Mouse (Mus musculus) neural tube, embryonic 11.5 days (tissue): ENCODE measurements at regions not wholly inside any gene's neighbourhood (a gene's known extent, or its start where the extent isn't known, plus 50 kb on each side); places are given as distances from the start of the nearest gene placed in this dataset.

Source experiments
- ATAC-seq: fragments of 200-750 bp; cut with Nextera tagmentation; 2 replicates; pipeline ENCODE4 v1.8.0; 2017; ENCODE audit warnings: moderate number of reproducible peaks, mild to moderate bottlenecking, moderate TSS enrichment, moderate library complexity; ENCODE audit not compliant: insufficient read depth, low FRiP score, low TSS enrichment
- DNase-seq: peaks from one replicate; pipeline ENCODE4 v3.0.0-alpha.2; 2015; ENCODE audit warnings: low spot score
- H3K27ac ChIP-seq: fragments of 300-500 bp; sonication (generic); 2 replicates; pipeline ENCODE4 v1.5.1; 2014; ENCODE audit warnings: low read depth, mild to moderate bottlenecking, low read length
- H3K27me3 ChIP-seq: fragments of 300-500 bp; sonication (generic); 2 replicates; pipeline ENCODE4 v1.6.1; 2014; ENCODE audit warnings: mild to moderate bottlenecking, low read length, mixed read lengths; ENCODE audit not compliant: control insufficient read depth, insufficient read depth
- H3K36me3 ChIP-seq: fragments of 300-500 bp; sonication (generic); 2 replicates; pipeline ENCODE4 v1.6.1; 2014; ENCODE audit warnings: mild to moderate bottlenecking, low read length, moderate library complexity, mixed read lengths; ENCODE audit not compliant: control insufficient read depth, insufficient read depth
- H3K4me1 ChIP-seq: fragments of 300-500 bp; sonication (generic); 2 replicates; pipeline ENCODE4 v1.6.1; 2014; ENCODE audit warnings: low read length, mixed read lengths; ENCODE audit not compliant: control insufficient read depth, insufficient read depth
- H3K4me2 ChIP-seq: fragments of 300-500 bp; sonication (generic); 2 replicates; pipeline ENCODE4 v1.6.1; 2014; ENCODE audit warnings: low read depth, mild to moderate bottlenecking, moderate library complexity
- H3K4me3 ChIP-seq: fragments of 300-500 bp; sonication (generic); 2 replicates; pipeline ENCODE4 v1.5.1; 2014; ENCODE audit warnings: low read depth, low read length
- H3K9ac ChIP-seq: fragments of 300-500 bp; sonication (generic); 2 replicates; pipeline ENCODE4 v1.6.1; 2014; ENCODE audit warnings: mild to moderate bottlenecking, low read length
- H3K9me3 ChIP-seq: fragments of 300-500 bp; sonication (generic); 2 replicates; pipeline ENCODE4 v1.6.1; 2016; ENCODE audit warnings: low read length; ENCODE audit not compliant: control insufficient read depth
- WGBS: fragments of 180-500 bp; shearing (Covaris S2); extraction: QIAGEN DNeasy Blood & Tissue Kit; methylation state at CpG from one replicate; pipeline ENCODE4 v1.1.7; 2014; 5-methylcytosine and 5-hydroxymethylcytosine counted together

- no peaks in the 10 kb centered on the region for H3K27me3 ChIP-seq
- no peak for DNase-seq
- no peaks in the 10 kb centered on the region for H3K4me1 ChIP-seq
- H3K9me3 ChIP-seq = no peaks in the 10 kb centered on the region
- no peak overlapping the region for H3K4me3 ChIP-seq
- H3K4me2 ChIP-seq = no peak overlapping the region
- no peak for ATAC-seq
- H3K36me3 ChIP-seq = no peaks in the 10 kb centered on the region
- no peak overlapping the region for H3K27ac ChIP-seq
- 95% methylated on average over 2 of the region's 2 CpGs for WGBS
- H3K9ac ChIP-seq = no peak overlapping the region
Observed at GRCm38 (mm10) chr11:89247991-89248390, 54.1 kb downstream of the Nog start.

- ATAC-seq (no peak), DNase-seq (peak; percentile 64)
- no peaks in the 10 kb centered on the region for H3K27me3 ChIP-seq
- no peaks in the 10 kb centered on the region for H3K4me1 ChIP-seq
- no peak overlapping the region for H3K27ac ChIP-seq
- 22% methylated on average over 3 of the region's 3 CpGs for WGBS
- no peak overlapping the region for H3K4me2 ChIP-seq
- H3K36me3 ChIP-seq = no peaks in the 10 kb centered on the region
- no peaks in the 10 kb centered on the region for H3K9me3 ChIP-seq
- H3K9ac ChIP-seq = no peak overlapping the region
- no peak overlapping the region for H3K4me3 ChIP-seq
Observed at GRCm38 (mm10) chr11:89243370-89243769, 58.8 kb downstream of the Nog start.

GRCm38 (mm10) chr11:89242130-89242529, 60.0 kb downstream of the Nog start:
- no peak overlapping the region for H3K4me3 ChIP-seq
- H3K9me3 ChIP-seq = no peaks in the 10 kb centered on the region
- H3K27ac ChIP-seq = no peak overlapping the region
- no peaks in the 10 kb centered on the region for H3K27me3 ChIP-seq
- DNase-seq = no peak
- H3K4me1 ChIP-seq = no peaks in the 10 kb centered on the region
- no peak overlapping the region for H3K4me2 ChIP-seq
- no peaks in the 10 kb centered on the region for H3K36me3 ChIP-seq
- no peak overlapping the region for H3K9ac ChIP-seq
- 60% methylated on average over 2 of the region's 2 CpGs for WGBS
- ATAC-seq = no peak

- 73% methylated on average over 9 of the region's 9 CpGs for WGBS
- H3K27ac ChIP-seq = no peak overlapping the region
- ATAC-seq = no peak
Observed at GRCm38 (mm10) chr11:89239891-89240290, 62.2 kb downstream of the Nog start.

GRCm38 (mm10) chr11:89236904-89237303, 65.2 kb downstream of the Nog start:
- Histone ChIP-seq H3K4me3 (no peak overlapping the region), H3K9me3 (no peaks in the 10 kb centered on the region), H3K27ac (no peak overlapping the region), H3K36me3 (no peaks in the 10 kb centered on the region), H3K27me3 (no peaks in the 10 kb centered on the region), H3K4me2 (no peak overlapping the region), H3K9ac (no peak overlapping the region), H3K4me1 (no peaks in the 10 kb centered on the region)
- ATAC-seq (no peak), DNase-seq (no peak)
- WGBS = 92% methylated on average over 3 of the region's 3 CpGs

More at GRCm38 (mm10) chr11:89239891-89240290, 62.2 kb downstream of the Nog start:
- DNase-seq = no peak
- Histone ChIP-seq H3K9me3 (no peaks in the 10 kb centered on the region), H3K4me2 (no peak overlapping the region), H3K4me3 (no peak overlapping the region), H3K36me3 (no peaks in the 10 kb centered on the region), H3K4me1 (no peaks in the 10 kb centered on the region), H3K9ac (no peak overlapping the region), H3K27me3 (no peaks in the 10 kb centered on the region)

GRCm38 (mm10) chr11:89232884-89233480, 69.2 kb downstream of the Nog start:
- WGBS = 64% methylated on average over 9 of the region's 9 CpGs
- no peak for ATAC-seq
- no peak overlapping the region for H3K9ac ChIP-seq
- H3K9me3 ChIP-seq = no peaks in the 10 kb centered on the region
- H3K27me3 ChIP-seq = no peaks in the 10 kb centered on the region
- no peak overlapping the region for H3K27ac ChIP-seq
- DNase-seq = no peak
- H3K36me3 ChIP-seq = no peaks in the 10 kb centered on the region
- H3K4me2 ChIP-seq = no peak overlapping the region
- no peak overlapping the region for H3K4me3 ChIP-seq
- H3K4me1 ChIP-seq = no peaks in the 10 kb centered on the region

- H3K4me2 ChIP-seq = no peak overlapping the region
- WGBS = 77% methylated on average over 5 of the region's 5 CpGs
- no peak overlapping the region for H3K9ac ChIP-seq
- H3K27ac ChIP-seq = no peak overlapping the region
- no peaks in the 10 kb centered on the region for H3K4me1 ChIP-seq
- H3K36me3 ChIP-seq = no peaks in the 10 kb centered on the region
- no peak overlapping the region for H3K4me3 ChIP-seq
- H3K9me3 ChIP-seq = no peaks in the 10 kb centered on the region
- no peak for ATAC-seq
- H3K27me3 ChIP-seq = no peaks in the 10 kb centered on the region
- no peak for DNase-seq
Observed at GRCm38 (mm10) chr11:89229726-89230125, 72.4 kb downstream of the Nog start.

GRCm38 (mm10) chr11:89213204-89213603, 88.9 kb downstream of the Nog start:
- WGBS = 93% methylated on average over 5 of the region's 5 CpGs

GRCm38 (mm10) chr11:89209531-89209950, 92.6 kb downstream of the Nog start:
- no peak overlapping the region for H3K27ac ChIP-seq
- ATAC-seq = no peak
- H3K27me3 ChIP-seq = no peaks in the 10 kb centered on the region
- H3K9ac ChIP-seq = no peak overlapping the region
- DNase-seq = no peak
- H3K9me3 ChIP-seq = no peaks in the 10 kb centered on the region
- H3K4me3 ChIP-seq = no peak overlapping the region
- 29% methylated on average over 11 of the region's 11 CpGs for WGBS
- no peaks in the 10 kb centered on the region for H3K36me3 ChIP-seq
- H3K4me2 ChIP-seq = no peak overlapping the region
- no peaks in the 10 kb centered on the region for H3K4me1 ChIP-seq

More at GRCm38 (mm10) chr11:89213204-89213603, 88.9 kb downstream of the Nog start:
- Histone ChIP-seq H3K4me1 (no peaks in the 10 kb centered on the region), H3K4me2 (no peak overlapping the region), H3K4me3 (no peak overlapping the region), H3K36me3 (no peaks in the 10 kb centered on the region), H3K27ac (no peak overlapping the region), H3K27me3 (no peaks in the 10 kb centered on the region), H3K9ac (no peak overlapping the region), H3K9me3 (no peaks in the 10 kb centered on the region)
- ATAC-seq (no peak), DNase-seq (no peak)
